In genomic region chr6:129113030-129113673, GRCm38 (mm10) we compare ENCODE assay signal across 15 mouse cellular contexts. TPM values are rescaled to one million over a fixed set of nuclear protein-coding genes. Genes with fewer than 3 reads are reported as not detected.
DNase-seq lines count a peak whose midpoint lies in the region; ATAC-seq and TF ChIP-seq lines count a peak whose summit lies in the region.
"Had no signal": no experiment of that assay in that cellular context is flagged by ENCODE, and none has a peak within 500 bp of the region (broad histone marks: within the 10 kb centered on the region; RNA-seq: fewer than 3 reads in every experiment).

No protein-coding gene starts in this region.

- ATAC-seq in kidney, postnatal 0 days (replicated peaks; ENCODE audit: low FRiP score, low read depth): peak; percentile 46; the same call in 1 of the 2 replicates
- ATAC-seq in midbrain, embryonic 14.5 days (ENCODE audit: low FRiP score, low TSS enrichment): no peak
- ATAC-seq: CD4-positive, CD25-positive, alpha-beta regulatory T cell, adult 4 months; hindbrain, embryonic 16.5 days had no signal

- H3K36me3 ChIP-seq in kidney, postnatal 0 days (ENCODE audit: insufficient read depth, low read length): no peaks in the 10 kb centered on the region
- no peaks in the 10 kb centered on the region for H3K36me3 ChIP-seq in midbrain, embryonic 14.5 days (ENCODE audit: control insufficient read depth, insufficient read depth, low read length)
- H3K36me3 ChIP-seq: heart, embryonic 13.5 days; midbrain, embryonic 12.5 days had no signal

- no peak overlapping the region for H3K4me3 ChIP-seq in brown adipose tissue, adult 24 weeks (ENCODE audit: insufficient read depth, low read depth, low read length)
- no peak overlapping the region for H3K4me3 ChIP-seq in kidney, postnatal 0 days (replicated peaks; ENCODE audit: low read depth, low read length)
- H3K4me3 ChIP-seq in midbrain, embryonic 14.5 days (replicated peaks; ENCODE audit: low read depth, low read length): no peak overlapping the region
- H3K4me3 ChIP-seq: heart, embryonic 13.5 days; layer of hippocampus, adult 2 months; midbrain, embryonic 12.5 days had no signal

- no peak overlapping the region for H3K9ac ChIP-seq in kidney, postnatal 0 days (ENCODE audit: low read depth, low read length)
- no peak overlapping the region for H3K9ac ChIP-seq in midbrain, embryonic 14.5 days (replicated peaks; ENCODE audit: low read length)
- H3K9ac ChIP-seq: heart, embryonic 13.5 days; midbrain, embryonic 12.5 days had no signal

- no peak for TF ChIP-seq CTCF in kidney, postnatal 0 days (IDR thresholded peaks at IDR 0.05; ENCODE audit: low read depth)

- no peaks in the 10 kb centered on the region for H3K27me3 ChIP-seq in kidney, postnatal 0 days (ENCODE audit: insufficient read depth, low read length)
- no peaks in the 10 kb centered on the region for H3K27me3 ChIP-seq in midbrain, embryonic 14.5 days (ENCODE audit: control insufficient read depth, insufficient read depth, low read length)
- H3K27me3 ChIP-seq: heart, embryonic 13.5 days; midbrain, embryonic 12.5 days had no signal

- no peak overlapping the region for H3K4me2 ChIP-seq in kidney, postnatal 0 days (ENCODE audit: low read length)
- no peak overlapping the region for H3K4me2 ChIP-seq in midbrain, embryonic 14.5 days (ENCODE audit: low read length)
- H3K4me2 ChIP-seq: heart, embryonic 13.5 days; midbrain, embryonic 12.5 days had no signal

- no peaks in the 10 kb centered on the region for H3K9me3 ChIP-seq in kidney, postnatal 0 days (replicated peaks; ENCODE audit: low read length)
- no peaks in the 10 kb centered on the region for H3K9me3 ChIP-seq in midbrain, embryonic 14.5 days (ENCODE audit: control insufficient read depth, low read length)
- H3K9me3 ChIP-seq: heart, embryonic 13.5 days; midbrain, embryonic 12.5 days had no signal

- H3K27ac ChIP-seq in brown adipose tissue, adult 24 weeks (replicated peaks; ENCODE audit: low read depth, low read length): peak overlapping the region; percentile 70
- no peak overlapping the region for H3K27ac ChIP-seq in kidney, postnatal 0 days
- no peak overlapping the region for H3K27ac ChIP-seq in midbrain, embryonic 14.5 days (replicated peaks; ENCODE audit: low read depth, low read length)
- H3K27ac ChIP-seq: heart, embryonic 13.5 days; layer of hippocampus, adult 2 months; midbrain, embryonic 12.5 days had no signal

- WGBS in kidney, postnatal 0 days: 78% methylated on average over 1 of the region's 1 CpGs
- 96% methylated on average over 1 of the region's 1 CpGs for WGBS in midbrain, embryonic 14.5 days

- H3K4me1 ChIP-seq in brown adipose tissue, adult 24 weeks (ENCODE audit: control insufficient read depth, insufficient read depth, insufficient read length, low read length): peaks cover 24% of the 10 kb centered on the region
- H3K4me1 ChIP-seq in kidney, postnatal 0 days (replicated peaks; ENCODE audit: insufficient read depth, low read length): no peaks in the 10 kb centered on the region
- no peaks in the 10 kb centered on the region for H3K4me1 ChIP-seq in midbrain, embryonic 14.5 days (ENCODE audit: control insufficient read depth, insufficient read depth, low read length)
- H3K4me1 ChIP-seq: midbrain, embryonic 12.5 days had no signal

- peak; percentile 36 for DNase-seq in kidney, adult 9 months
- no peak for DNase-seq in kidney, adult 11 months
- peak; percentile 57 for DNase-seq in kidney, postnatal 0 days (ENCODE audit: low spot score)
- DNase-seq in lung, postnatal 25 days (ENCODE audit: low spot score): peak; percentile 45
- no peak for DNase-seq in neural tube, embryonic 10.5 days (ENCODE audit: extremely low spot score, low spot score)
- no peak for DNase-seq in thymus, adult 18-20 months
- DNase-seq in midbrain, embryonic 14.5 days: no peak
- DNase-seq: cerebellum, postnatal 14 days had no signal

RNA-seq across cellular contexts. Expression of gene Clec2e, which starts 12.4 kb away (rescaled TPM):
- polyA plus RNA-seq in brown adipose tissue, adult 24 weeks (2012; ENCODE audit: insufficient read depth, insufficient read length, missing spikeins): not detected in 2 replicates
- polyA plus RNA-seq in kidney, postnatal 0 days (2015; fragmentation: Nextera tagmentation; extraction: Ambion mirVana): 0.06 TPM in 1 of 2 replicates, not detected in the other
- polyA plus RNA-seq in midbrain, embryonic 14.5 days (2014; fragmentation: Nextera tagmentation; extraction: Ambion mirVana): not detected in 2 replicates
- polyA plus RNA-seq: CD4-positive, CD25-positive, alpha-beta regulatory T cell, adult 4 months; embryonic facial prominence, embryonic 11.5 days; heart, embryonic 13.5 days; hindbrain, embryonic 16.5 days; midbrain, embryonic 12.5 days had no signal

Comparison
In these comparisons a context has a peak if more than half of its experiments do, and no peak if none do; other contexts are left out.
1. DNase-seq: peak in kidney, adult 9 months (single experiment), kidney, postnatal 0 days (single experiment) and lung, postnatal 25 days (single experiment); none in kidney, adult 11 months (single experiment), neural tube, embryonic 10.5 days (single experiment), thymus, adult 18-20 months (0 of 2) and midbrain, embryonic 14.5 days (single experiment).